Mouse (Mus musculus): ENCODE results near the gene Tgfb3. TPM values are rescaled to one million over a fixed set of nuclear protein-coding genes. Genes with fewer than 3 reads are reported as not detected.
A peak's percentile ranks its signal among the peaks of the same experiment; 100 is the strongest.

Gene Tgfb3
- 4.4 and 5.4 TPM in 2 replicates for polyA plus RNA-seq (2012; rRNA removed)

- H3K36me3 ChIP-seq (ENCODE audit: control insufficient read depth, insufficient read depth, low read length), result no peaks in the 10 kb centered on the region
- H3K27me3 ChIP-seq (ENCODE audit: control insufficient read depth, insufficient read depth, low read length), result peaks cover 5% of the 10 kb centered on the region; the same call in 1 of the 2 replicates
- TF ChIP-seq POLR2A (IDR thresholded peaks at IDR 0.05; ENCODE audit: control insufficient read depth, low read depth, low read length) (no peak), CTCF (IDR thresholded peaks at IDR 0.05; ENCODE audit: control insufficient read depth, insufficient read depth, insufficient replicate concordance, low read depth, low read length) (no peak)
- H3K27ac ChIP-seq (ENCODE audit: control insufficient read depth, insufficient read depth, low read depth, low read length), result peak within 1 kb of the TSS; percentile 84
- H3K4me1 ChIP-seq (ENCODE audit: control insufficient read depth, insufficient read depth, low read length), result peaks cover 22% of the 10 kb centered on the region
- peak within 1 kb of the TSS; percentile 90 for H3K4me3 ChIP-seq (ENCODE audit: control insufficient read depth, low read depth, low read length)
These were observed at the start of gene Tgfb3 for GRCm38 (mm10) chr12:86078553-86079201. TSS of gene Tgfb3 (minus strand) at chr12:86079041.

DNA sequence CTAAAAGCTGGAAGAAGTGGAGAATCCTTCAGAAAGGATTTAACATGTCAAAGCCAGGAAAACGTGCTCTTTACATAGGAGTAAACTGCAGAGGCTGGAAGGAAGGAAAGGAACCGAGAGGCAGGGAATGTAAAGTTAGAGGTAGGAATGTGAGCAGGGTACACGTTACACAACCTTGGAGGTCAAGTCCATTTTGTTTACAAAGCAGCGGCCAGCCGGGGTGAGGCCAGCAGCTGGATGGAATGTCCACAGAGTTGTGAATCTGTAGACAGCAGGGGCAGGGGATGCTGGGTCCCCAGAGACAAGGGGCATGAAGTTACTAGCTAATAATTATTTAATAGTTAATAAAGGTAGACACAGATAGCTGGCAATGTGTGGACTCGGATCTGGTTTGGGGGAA is 49.3 kb upstream of the Tgfb3 start:
- no peaks in the 10 kb centered on the region for H3K27me3 ChIP-seq (ENCODE audit: control insufficient read depth, insufficient read depth, low read length)
- H3K4me3 ChIP-seq (ENCODE audit: control insufficient read depth, low read depth, low read length), result peak overlapping the region; percentile 9
- TF ChIP-seq CTCF (IDR thresholded peaks at IDR 0.05; ENCODE audit: control insufficient read depth, insufficient read depth, insufficient replicate concordance, low read depth, low read length), result no peak
- no peak for TF ChIP-seq POLR2A (IDR thresholded peaks at IDR 0.05; ENCODE audit: control insufficient read depth, low read depth, low read length)
- no peaks in the 10 kb centered on the region for H3K36me3 ChIP-seq (ENCODE audit: control insufficient read depth, insufficient read depth, low read length)
- no peak overlapping the region for H3K27ac ChIP-seq (ENCODE audit: control insufficient read depth, insufficient read depth, low read depth, low read length)
- H3K4me1 ChIP-seq (ENCODE audit: control insufficient read depth, insufficient read depth, low read length), result no peaks in the 10 kb centered on the region; the same call in 1 of the 2 replicates

DNA sequence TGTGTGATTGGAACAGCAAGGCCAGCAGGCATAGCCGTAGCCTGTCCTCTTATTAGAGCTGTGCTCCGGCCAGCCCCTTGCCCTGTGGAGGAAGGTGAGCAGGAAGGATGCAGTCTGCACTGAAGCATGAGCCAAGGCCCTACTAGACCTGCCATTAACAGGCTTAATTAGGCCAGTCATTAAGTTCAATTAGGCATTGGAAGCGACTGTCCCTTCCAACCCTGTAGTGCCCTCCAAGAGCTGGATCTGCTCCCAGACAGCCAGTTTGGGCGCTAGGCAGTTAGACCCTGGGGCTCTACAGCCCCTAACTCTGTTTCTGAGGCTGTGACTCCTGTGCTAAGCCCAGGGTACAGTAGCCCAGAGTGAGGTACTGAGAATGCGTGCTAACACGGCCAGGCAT is 45.2 kb upstream of the Tgfb3 start:
- Histone ChIP-seq H3K4me3 (ENCODE audit: control insufficient read depth, low read depth, low read length) (no peak overlapping the region), H3K27ac (ENCODE audit: control insufficient read depth, insufficient read depth, low read depth, low read length) (no peak overlapping the region), H3K27me3 (ENCODE audit: control insufficient read depth, insufficient read depth, low read length) (no peaks in the 10 kb centered on the region), H3K36me3 (ENCODE audit: control insufficient read depth, insufficient read depth, low read length) (no peaks in the 10 kb centered on the region), H3K4me1 (ENCODE audit: control insufficient read depth, insufficient read depth, low read length) (no peaks in the 10 kb centered on the region; the same call in 1 of the 2 replicates)
- no peak for TF ChIP-seq CTCF (IDR thresholded peaks at IDR 0.05; ENCODE audit: control insufficient read depth, insufficient read depth, insufficient replicate concordance, low read depth, low read length)
- TF ChIP-seq POLR2A (IDR thresholded peaks at IDR 0.05; ENCODE audit: control insufficient read depth, low read depth, low read length), result no peak

- Histone ChIP-seq H3K4me3 (ENCODE audit: control insufficient read depth, low read depth, low read length) (no peak overlapping the region), H3K36me3 (ENCODE audit: control insufficient read depth, insufficient read depth, low read length) (no peaks in the 10 kb centered on the region), H3K4me1 (ENCODE audit: control insufficient read depth, insufficient read depth, low read length) (no peaks in the 10 kb centered on the region), H3K27me3 (ENCODE audit: control insufficient read depth, insufficient read depth, low read length) (no peaks in the 10 kb centered on the region), H3K27ac (ENCODE audit: control insufficient read depth, insufficient read depth, low read depth, low read length) (no peak overlapping the region)
- no peak for TF ChIP-seq CTCF (IDR thresholded peaks at IDR 0.05; ENCODE audit: control insufficient read depth, insufficient read depth, insufficient replicate concordance, low read depth, low read length)
- TF ChIP-seq POLR2A (IDR thresholded peaks at IDR 0.05; ENCODE audit: control insufficient read depth, low read depth, low read length), result no peak
These were observed 37.5 kb upstream of the Tgfb3 start for GRCm38 (mm10) chr12:86116295-86116835.

DNA sequence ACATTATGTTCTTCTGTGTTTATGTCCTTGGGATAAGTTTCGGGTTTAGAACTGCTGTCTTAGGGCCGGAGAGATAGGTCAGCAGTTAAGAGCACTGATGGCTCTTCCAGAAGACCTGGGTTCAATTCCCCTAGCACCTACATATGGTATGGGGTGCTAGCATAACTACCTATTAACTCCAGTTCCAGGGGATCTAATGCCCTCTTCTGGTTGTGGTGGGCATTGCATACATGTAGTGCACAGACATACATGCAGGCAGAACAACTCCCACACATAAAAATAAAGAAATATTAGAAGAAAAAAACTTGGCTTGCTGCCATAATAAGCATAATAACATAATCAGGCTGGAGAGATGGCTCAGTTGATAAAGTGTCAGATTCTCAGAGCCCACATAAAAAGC is 31.8 kb upstream of the Tgfb3 start:
- Histone ChIP-seq H3K4me3 (ENCODE audit: control insufficient read depth, low read depth, low read length) (no peak overlapping the region), H3K4me1 (ENCODE audit: control insufficient read depth, insufficient read depth, low read length) (no peaks in the 10 kb centered on the region), H3K27ac (ENCODE audit: control insufficient read depth, insufficient read depth, low read depth, low read length) (no peak overlapping the region), H3K36me3 (ENCODE audit: control insufficient read depth, insufficient read depth, low read length) (no peaks in the 10 kb centered on the region), H3K27me3 (ENCODE audit: control insufficient read depth, insufficient read depth, low read length) (no peaks in the 10 kb centered on the region)
- TF ChIP-seq CTCF (IDR thresholded peaks at IDR 0.05; ENCODE audit: control insufficient read depth, insufficient read depth, insufficient replicate concordance, low read depth, low read length), result no peak
- TF ChIP-seq POLR2A (IDR thresholded peaks at IDR 0.05; ENCODE audit: control insufficient read depth, low read depth, low read length), result no peak

DNA sequence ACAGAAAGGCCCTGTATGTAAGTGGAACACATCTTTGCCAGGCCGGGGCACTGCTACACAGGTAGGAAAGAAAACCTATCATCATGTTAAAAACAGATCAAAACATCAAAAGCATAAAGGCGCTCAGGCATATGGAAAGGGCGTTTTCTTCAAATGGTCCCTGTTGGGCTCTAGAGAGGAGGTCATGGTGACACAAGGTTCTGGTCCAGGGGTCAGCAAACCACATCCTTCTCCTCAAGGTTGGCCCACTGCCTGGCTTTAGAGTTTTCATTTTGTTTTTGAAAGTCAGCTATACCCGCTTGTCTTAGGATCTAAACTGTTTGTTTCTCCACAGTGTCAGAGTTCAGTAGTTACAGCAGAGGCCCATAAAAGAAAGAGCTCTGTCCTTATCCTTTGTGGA is 30.7 kb upstream of the Tgfb3 start:
- no peak overlapping the region for H3K27ac ChIP-seq (ENCODE audit: control insufficient read depth, insufficient read depth, low read depth, low read length)
- no peaks in the 10 kb centered on the region for H3K36me3 ChIP-seq (ENCODE audit: control insufficient read depth, insufficient read depth, low read length)
- no peak overlapping the region for H3K4me3 ChIP-seq (ENCODE audit: control insufficient read depth, low read depth, low read length)
- no peaks in the 10 kb centered on the region for H3K4me1 ChIP-seq (ENCODE audit: control insufficient read depth, insufficient read depth, low read length)
- TF ChIP-seq POLR2A (IDR thresholded peaks at IDR 0.05; ENCODE audit: control insufficient read depth, low read depth, low read length) (no peak), CTCF (IDR thresholded peaks at IDR 0.05; ENCODE audit: control insufficient read depth, insufficient read depth, insufficient replicate concordance, low read depth, low read length) (no peak)
- H3K27me3 ChIP-seq (ENCODE audit: control insufficient read depth, insufficient read depth, low read length), result no peaks in the 10 kb centered on the region

GRCm38 (mm10) chr12:86107645-86108044 is 28.8 kb upstream of the Tgfb3 start:
- Histone ChIP-seq H3K4me1 (ENCODE audit: control insufficient read depth, insufficient read depth, low read length) (no peaks in the 10 kb centered on the region; the same call in 1 of the 2 replicates), H3K27me3 (ENCODE audit: control insufficient read depth, insufficient read depth, low read length) (no peaks in the 10 kb centered on the region), H3K36me3 (ENCODE audit: control insufficient read depth, insufficient read depth, low read length) (no peaks in the 10 kb centered on the region), H3K27ac (ENCODE audit: control insufficient read depth, insufficient read depth, low read depth, low read length) (no peak overlapping the region), H3K4me3 (ENCODE audit: control insufficient read depth, low read depth, low read length) (no peak overlapping the region)
- no peak for TF ChIP-seq POLR2A (IDR thresholded peaks at IDR 0.05; ENCODE audit: control insufficient read depth, low read depth, low read length)
- no peak for TF ChIP-seq CTCF (IDR thresholded peaks at IDR 0.05; ENCODE audit: control insufficient read depth, insufficient read depth, insufficient replicate concordance, low read depth, low read length)
